Mouse (Mus musculus) intestine, embryonic 14.5 days (tissue): ENCODE results near the gene Gpsm2. TPM values are rescaled to one million over a fixed set of nuclear protein-coding genes. Genes with fewer than 3 reads are reported as not detected.
A peak's percentile ranks its signal among the peaks of the same experiment; 100 is the strongest.

Source experiments
- ATAC-seq: fragments of 200-750 bp; cut with Nextera tagmentation; replicated peaks from 2 replicates; pipeline ENCODE4 v1.8.0; 2017; ENCODE audit warnings: low read depth, moderate number of reproducible peaks, moderate TSS enrichment, moderate library complexity; ENCODE audit not compliant: low FRiP score, low TSS enrichment
- DNase-seq: peaks from one replicate; pipeline ENCODE4 v3.0.0-alpha.2; 2018; ENCODE audit warnings: low spot score
- H3K27ac ChIP-seq: fragments of 300-500 bp; sonication (generic); 2 replicates; pipeline ENCODE4 v1.5.1; 2014; ENCODE audit warnings: low read depth, mild to moderate bottlenecking, control low read depth
- H3K27me3 ChIP-seq: fragments of 300-500 bp; sonication (generic); replicated peaks from 2 replicates; pipeline ENCODE4 v1.6.1; 2014; ENCODE audit warnings: low read length, control low read depth; ENCODE audit not compliant: control insufficient read depth, insufficient read depth
- H3K36me3 ChIP-seq: fragments of 300-500 bp; sonication (generic); 2 replicates; pipeline ENCODE4 v1.6.1; 2014; ENCODE audit warnings: low read length, control low read depth; ENCODE audit not compliant: control insufficient read depth, insufficient read depth
- H3K4me1 ChIP-seq: fragments of 300-500 bp; sonication (generic); replicated peaks from 2 replicates; pipeline ENCODE4 v1.6.1; 2014; ENCODE audit warnings: low read length, control low read depth, mixed read lengths; ENCODE audit not compliant: control insufficient read depth, insufficient read depth
- H3K4me2 ChIP-seq: fragments of 300-500 bp; sonication (generic); 2 replicates; pipeline ENCODE4 v1.6.1; 2014; ENCODE audit warnings: low read length
- H3K4me3 ChIP-seq: fragments of 300-500 bp; sonication (generic); 2 replicates; pipeline ENCODE4 v1.5.1; 2014; ENCODE audit warnings: low read depth, low read length, control low read depth, mixed read lengths
- H3K9ac ChIP-seq: fragments of 300-500 bp; sonication (generic); 2 replicates; pipeline ENCODE4 v1.6.1; 2014; ENCODE audit warnings: mild to moderate bottlenecking, low read length
- H3K9me3 ChIP-seq: fragments of 300-500 bp; sonication (generic); 2 replicates; pipeline ENCODE4 v1.6.1; 2016; ENCODE audit warnings: low read length, control low read depth; ENCODE audit not compliant: control insufficient read depth
- WGBS: fragments of 180-500 bp; shearing (Covaris S2); extraction: QIAGEN DNeasy Blood & Tissue Kit; methylation state at CpG from one replicate; pipeline ENCODE4 v1.1.7; 2014; 5-methylcytosine and 5-hydroxymethylcytosine counted together
- polyA plus RNA-seq: library from polyadenylated mRNA; unstranded; fragments of >200 nt; fragmentation: Nextera tagmentation; extraction: Ambion mirVana; gene quantifications from 2 replicates; pipeline ENCODE4 v1.2.1, GENCODE M21; 2014

The Gpsm2 gene
- polyA plus RNA-seq, 1 experiment from 2014 or later = 55.8 TPM

DNA sequence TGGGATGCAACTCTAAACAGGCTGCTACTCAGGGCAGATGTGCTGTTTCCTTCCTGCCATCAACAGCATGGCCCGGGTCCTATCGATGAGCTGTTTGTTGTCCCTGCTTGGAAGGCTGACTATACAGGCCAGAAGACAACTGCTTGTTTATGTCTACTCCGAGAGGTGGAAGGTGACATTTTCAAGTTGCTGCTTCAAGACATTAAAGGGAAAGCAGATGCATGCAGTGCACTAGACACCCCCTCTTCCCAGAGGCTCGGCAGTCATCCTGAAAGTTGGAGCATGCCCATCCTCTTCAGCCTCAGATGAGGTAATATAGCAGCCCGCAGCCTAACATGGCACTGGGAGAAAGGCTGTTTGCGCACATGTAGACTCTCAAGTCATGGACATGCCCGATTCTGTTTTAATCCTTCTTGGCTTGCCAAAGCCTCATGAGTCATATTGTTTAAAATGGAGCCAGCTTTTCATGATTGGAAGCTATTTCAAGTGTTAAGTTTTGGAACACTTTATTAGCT lies 40.5 kb upstream of the Gpsm2 start:
- DNase-seq (no peak), ATAC-seq (no peak)
- Histone ChIP-seq H3K9me3 (no peaks in the 10 kb centered on the region), H3K4me2 (no peak overlapping the region), H3K36me3 (no peaks in the 10 kb centered on the region), H3K27me3 (no peaks in the 10 kb centered on the region), H3K4me1 (peaks cover 14% of the 10 kb centered on the region; the same call in 1 of the 2 replicates), H3K4me3 (no peak overlapping the region), H3K27ac (no peak overlapping the region), H3K9ac (no peak overlapping the region)
- WGBS = 71% methylated on average over 7 of the region's 7 CpGs

DNA sequence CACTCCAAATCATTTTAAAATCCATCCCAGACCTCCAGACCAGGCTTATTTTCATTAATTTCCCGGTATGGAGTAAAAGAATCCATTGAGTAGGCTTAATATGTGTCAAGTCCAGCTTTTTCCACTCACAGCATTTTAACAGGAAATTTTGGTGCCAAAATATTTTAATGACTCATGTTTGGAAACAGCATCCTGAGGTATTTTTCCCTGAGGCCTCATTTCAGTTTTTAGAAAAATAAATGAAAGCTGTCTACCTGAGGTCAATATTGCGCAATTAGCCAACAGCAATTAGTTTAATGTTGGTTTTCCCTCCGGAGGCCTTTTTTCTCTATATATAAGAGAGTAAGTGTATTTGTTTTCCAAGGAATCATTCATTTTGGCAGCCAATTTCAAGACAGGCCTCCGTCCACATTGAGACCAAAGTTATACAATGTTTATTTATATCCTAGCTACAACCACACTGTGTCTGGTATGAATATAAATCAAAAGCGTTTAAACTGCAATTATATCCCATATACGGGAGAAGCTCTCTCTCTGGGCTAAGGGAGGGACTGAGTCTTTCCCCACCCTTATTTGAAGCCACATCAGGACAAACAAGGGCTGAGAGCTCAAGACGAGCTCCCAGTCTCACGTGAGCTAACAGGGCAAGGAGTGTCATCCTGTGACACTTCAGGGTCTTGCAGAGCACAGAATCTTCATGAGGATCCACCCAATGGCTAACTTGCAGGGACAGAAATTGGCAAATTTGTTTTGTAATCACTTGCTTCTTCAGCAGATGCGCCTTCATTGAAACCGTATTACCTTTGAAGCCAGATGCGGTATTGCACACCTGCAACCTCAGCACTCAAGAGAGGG lies 37.7 kb upstream of the Gpsm2 start:
- ATAC-seq = no peak
- Histone ChIP-seq H3K4me2 (no peak overlapping the region), H3K27ac (peak overlapping the region; percentile 14), H3K9me3 (no peaks in the 10 kb centered on the region), H3K4me3 (no peak overlapping the region), H3K4me1 (peaks cover 10% of the 10 kb centered on the region; the same call in 1 of the 2 replicates), H3K9ac (no peak overlapping the region), H3K36me3 (no peaks in the 10 kb centered on the region), H3K27me3 (no peaks in the 10 kb centered on the region)
- 50% methylated on average over 11 of the region's 11 CpGs for WGBS
- no peak for DNase-seq

DNA sequence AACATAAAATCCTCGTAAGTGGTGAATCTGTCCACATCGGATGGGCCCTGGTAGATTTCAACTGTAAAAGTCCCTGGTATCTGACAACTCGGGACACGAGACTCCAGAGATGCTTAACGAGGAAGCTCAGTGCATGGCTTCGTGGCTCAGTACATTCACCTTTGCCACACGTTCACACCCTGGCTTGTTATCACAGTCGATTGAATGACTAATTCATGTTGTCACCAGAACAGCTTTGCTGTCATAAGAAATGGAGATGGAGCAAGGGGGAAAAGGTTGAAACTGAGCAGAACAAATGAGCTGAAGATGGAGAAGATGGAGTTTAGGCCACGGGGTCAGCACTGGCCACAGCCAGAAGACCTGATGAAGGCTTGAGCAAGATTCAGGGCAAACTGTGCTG lies 35.5 kb upstream of the Gpsm2 start:
- no peak overlapping the region for H3K9ac ChIP-seq
- DNase-seq (no peak), ATAC-seq (no peak)
- no peak overlapping the region for H3K4me3 ChIP-seq
- H3K27me3 ChIP-seq = no peaks in the 10 kb centered on the region
- H3K4me2 ChIP-seq = no peak overlapping the region
- H3K4me1 ChIP-seq = peaks cover 10% of the 10 kb centered on the region; the same call in 1 of the 2 replicates
- 66% methylated on average over 9 of the region's 9 CpGs for WGBS
- no peaks in the 10 kb centered on the region for H3K9me3 ChIP-seq
- H3K27ac ChIP-seq = no peak overlapping the region
- no peaks in the 10 kb centered on the region for H3K36me3 ChIP-seq

DNA sequence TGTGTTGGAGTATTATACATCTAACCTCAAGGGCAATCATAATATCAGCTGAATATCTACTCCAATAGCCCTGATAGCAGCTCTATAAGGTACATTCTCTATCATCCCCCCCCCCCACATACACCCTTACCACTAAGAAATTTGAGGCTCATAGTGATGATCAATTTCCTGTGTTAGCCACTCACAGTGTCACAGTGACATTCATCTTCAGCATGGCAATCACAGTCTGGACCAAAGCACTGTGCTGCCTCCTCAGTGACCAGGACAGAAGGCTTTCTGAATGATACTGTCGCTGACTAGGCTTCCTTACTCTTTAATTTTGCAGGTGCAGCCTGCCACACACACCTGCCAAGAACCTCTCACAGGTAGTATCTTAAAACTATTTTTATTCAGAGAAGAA lies 34.0 kb upstream of the Gpsm2 start:
- Histone ChIP-seq H3K27ac (no peak overlapping the region), H3K4me2 (no peak overlapping the region), H3K9ac (no peak overlapping the region), H3K9me3 (no peaks in the 10 kb centered on the region), H3K36me3 (no peaks in the 10 kb centered on the region), H3K4me1 (peaks cover 10% of the 10 kb centered on the region; the same call in 1 of the 2 replicates), H3K4me3 (no peak overlapping the region), H3K27me3 (no peaks in the 10 kb centered on the region)
- WGBS = 61% methylated on average over 1 of the region's 1 CpGs
- DNase-seq (no peak), ATAC-seq (no peak)

DNA sequence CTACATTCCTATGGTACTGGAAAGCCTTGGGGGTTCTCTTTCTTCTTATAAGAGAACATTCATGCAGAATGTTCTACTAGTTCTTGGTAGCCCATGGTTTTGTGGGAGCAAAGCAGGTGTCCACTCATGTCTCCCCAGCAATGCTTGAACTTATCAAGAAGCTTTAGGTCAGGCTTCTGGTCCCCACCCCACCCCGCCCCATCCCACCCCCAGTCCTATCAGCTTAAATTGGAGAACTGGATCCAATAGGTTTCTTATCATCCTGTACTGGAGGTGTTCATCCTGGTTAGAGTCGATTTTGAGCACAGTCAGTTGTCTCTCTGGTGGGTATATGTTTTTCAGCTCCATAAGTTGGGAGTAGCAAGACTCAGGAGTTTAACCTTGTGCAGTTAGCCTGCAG lies 33.4 kb upstream of the Gpsm2 start:
- H3K4me3 ChIP-seq = no peak overlapping the region
- H3K27ac ChIP-seq = no peak overlapping the region
- ATAC-seq = no peak
- no peaks in the 10 kb centered on the region for H3K27me3 ChIP-seq
- H3K9ac ChIP-seq = no peak overlapping the region
- no peaks in the 10 kb centered on the region for H3K36me3 ChIP-seq
- no peaks in the 10 kb centered on the region for H3K9me3 ChIP-seq
- WGBS = 83% methylated on average over 2 of the region's 2 CpGs
- DNase-seq = no peak
- H3K4me2 ChIP-seq = no peak overlapping the region
- peaks cover 10% of the 10 kb centered on the region; the same call in 1 of the 2 replicates for H3K4me1 ChIP-seq

DNA sequence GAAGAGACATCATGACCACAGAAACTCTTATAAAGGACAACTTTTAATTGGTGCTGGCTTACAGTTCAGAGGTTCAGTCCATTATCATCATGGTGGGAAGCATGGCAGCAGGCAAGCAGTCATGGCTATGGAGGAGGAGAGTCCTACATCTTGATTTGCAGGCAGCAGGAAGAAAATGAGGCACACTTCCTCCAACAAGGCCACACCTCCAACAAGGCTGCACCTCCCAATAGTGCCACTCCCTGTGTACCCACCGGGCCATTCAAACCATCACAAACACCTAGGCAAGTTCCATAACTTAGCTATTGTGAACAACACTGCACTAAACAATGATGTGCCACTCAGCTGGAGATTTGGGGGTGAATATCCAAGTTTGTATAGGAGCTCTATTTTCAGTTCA lies 32.4 kb upstream of the Gpsm2 start:
- 79% methylated on average over 1 of the region's 1 CpGs for WGBS
- no peak for DNase-seq

DNA sequence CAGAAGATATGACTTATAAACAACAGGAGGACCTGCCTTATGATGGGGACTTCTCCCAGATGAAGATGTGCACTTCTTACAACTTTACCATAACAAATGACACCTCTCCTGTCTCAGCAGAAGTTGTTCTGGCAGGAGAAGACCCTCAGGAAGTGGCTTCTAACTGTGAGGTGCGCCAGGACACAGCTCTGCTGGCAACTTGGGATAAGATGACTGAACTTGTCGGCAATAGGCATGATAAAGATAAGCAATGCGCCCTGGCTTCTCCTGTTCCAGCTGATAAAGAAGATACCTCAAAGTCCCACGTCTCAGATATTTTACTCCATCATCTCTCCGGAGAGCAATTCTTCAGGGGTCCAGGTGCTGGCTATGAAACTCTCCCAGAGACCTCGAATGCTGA lies 29.6 kb upstream of the Gpsm2 start:
- no peak overlapping the region for H3K4me2 ChIP-seq
- H3K4me3 ChIP-seq = no peak overlapping the region
- no peaks in the 10 kb centered on the region for H3K4me1 ChIP-seq
- no peaks in the 10 kb centered on the region for H3K27me3 ChIP-seq
- ATAC-seq (no peak), DNase-seq (no peak)
- no peak overlapping the region for H3K27ac ChIP-seq
- WGBS = 71% methylated on average over 6 of the region's 6 CpGs
- H3K9ac ChIP-seq = no peak overlapping the region
- H3K36me3 ChIP-seq = no peaks in the 10 kb centered on the region
- no peaks in the 10 kb centered on the region for H3K9me3 ChIP-seq

More for the DNA sequence above, 32.4 kb upstream of the Gpsm2 start:
- Histone ChIP-seq H3K27me3 (no peaks in the 10 kb centered on the region), H3K9me3 (no peaks in the 10 kb centered on the region), H3K9ac (no peak overlapping the region), H3K36me3 (no peaks in the 10 kb centered on the region), H3K4me2 (no peak overlapping the region), H3K27ac (no peak overlapping the region), H3K4me1 (0 out of 2 replicates have a peak, but pooled peaks cover 5% of the 10 kb centered on the region), H3K4me3 (no peak overlapping the region)
- no peak for ATAC-seq

DNA sequence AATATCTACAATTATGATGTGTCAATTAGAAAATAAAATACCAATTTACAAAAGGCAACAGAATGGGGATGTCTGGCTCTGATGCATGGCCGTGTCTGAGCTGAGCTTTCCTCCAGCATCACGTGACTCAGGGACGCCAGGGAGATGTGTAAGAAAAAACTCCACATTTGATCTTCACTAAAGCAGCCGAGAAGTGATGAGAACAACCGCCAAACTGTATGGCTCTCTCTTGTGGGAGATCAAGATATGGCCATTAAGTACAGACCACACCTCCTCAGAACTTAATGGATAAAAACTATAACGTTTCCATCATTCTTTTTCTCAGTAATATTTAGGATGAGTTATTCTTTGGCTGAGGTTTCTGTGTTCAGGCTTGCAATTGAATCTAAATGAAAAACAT lies 29.0 kb upstream of the Gpsm2 start:
- no peak overlapping the region for H3K27ac ChIP-seq
- WGBS = 54% methylated on average over 6 of the region's 6 CpGs
- no peak for DNase-seq

DNA sequence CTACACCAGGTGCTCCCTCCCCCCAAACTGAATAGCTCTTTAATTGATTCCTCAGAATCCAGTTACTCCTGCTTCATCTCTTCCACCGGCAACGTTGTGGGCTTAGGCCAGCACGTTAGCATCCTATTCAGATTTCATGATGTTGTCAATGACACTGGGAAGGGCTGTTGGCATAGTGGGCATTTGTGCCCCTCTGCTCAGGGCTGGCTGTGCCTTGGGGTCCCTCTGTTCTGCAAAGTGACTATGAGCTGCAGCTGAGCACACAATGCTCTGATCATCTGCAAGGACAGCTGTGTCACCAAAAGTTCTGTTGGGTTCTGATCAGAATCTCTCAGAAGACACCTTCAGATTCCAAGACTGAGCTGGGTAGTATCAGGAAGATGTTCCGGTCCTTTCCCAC lies 22.0 kb upstream of the Gpsm2 start:
- no peak for ATAC-seq
- Histone ChIP-seq H3K27ac (no peak overlapping the region), H3K9me3 (no peaks in the 10 kb centered on the region), H3K4me3 (no peak overlapping the region), H3K36me3 (no peaks in the 10 kb centered on the region), H3K4me2 (no peak overlapping the region), H3K27me3 (no peaks in the 10 kb centered on the region), H3K9ac (no peak overlapping the region), H3K4me1 (peaks cover 6% of the 10 kb centered on the region; the same call in 1 of the 2 replicates)
- no peak for DNase-seq
- 87% methylated on average over 4 of the region's 4 CpGs for WGBS

More for the DNA sequence above, 29.0 kb upstream of the Gpsm2 start:
- Histone ChIP-seq H3K4me2 (no peak overlapping the region), H3K4me3 (no peak overlapping the region), H3K27me3 (no peaks in the 10 kb centered on the region), H3K36me3 (no peaks in the 10 kb centered on the region), H3K9ac (no peak overlapping the region), H3K9me3 (no peaks in the 10 kb centered on the region), H3K4me1 (peaks cover under 1% of the 10 kb centered on the region; the same call in 1 of the 2 replicates)
- no peak for ATAC-seq
